Mouse (Mus musculus): ENCODE measurements around the gene Wdr70.
A peak's percentile ranks its signal among the peaks of the same experiment; 100 is the strongest.

DNA sequence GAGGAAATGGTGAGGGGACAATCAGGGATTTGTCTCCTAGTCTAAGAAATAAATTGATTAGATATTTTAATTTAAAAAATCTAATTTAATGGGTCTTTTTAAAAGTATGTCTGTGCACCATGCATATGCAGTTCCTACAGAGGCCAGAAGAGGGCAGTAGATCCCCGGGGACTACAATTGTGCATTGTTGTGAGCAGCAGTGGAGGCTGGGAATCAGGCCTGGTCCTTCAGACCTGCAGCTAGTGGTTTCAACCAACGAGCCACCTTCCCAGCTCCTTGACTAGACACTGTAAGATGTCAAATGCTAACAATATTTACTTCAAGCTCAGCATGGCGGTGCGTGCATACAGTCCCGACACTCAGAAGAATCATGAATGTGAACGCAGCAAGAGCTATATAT, 199.7 kb downstream of the Wdr70 start:
- no peak for TF ChIP-seq EP300 (IDR thresholded peaks at IDR 0.05)
- TF ChIP-seq CTCF (IDR thresholded peaks at IDR 0.05), result peak; percentile 50
